Mouse (Mus musculus): ENCODE measurements around the gene Ttc41. TPM values are rescaled to one million over a fixed set of nuclear protein-coding genes. Genes with fewer than 3 reads are reported as not detected.
A peak's percentile ranks its signal among the peaks of the same experiment; 100 is the strongest.

Gene Ttc41
- total RNA-seq, 2 experiments from 2014 or later, result 2.2 to 2.5 TPM

- peak; percentile 77 for DNase-seq
Measured at GRCm38 (mm10) chr10:86825871-86826522, 120.4 kb downstream of the Ttc41 start.

Small RNA genes within 50 kb of the gene (microRNA-seq; reads per million reads assigned to microRNA genes)
- gene Gm25745, result 7.8 reads per million, percentile 10 among the genes with 10 or more reads in this experiment

Other genes with a start within 250 kb of the Ttc41 start
- 1 to 10 TPM; 2.9 to 3.8 TPM for gene Syn3, start 206.9 kb upstream of the Ttc41 start, total RNA-seq (2021)
- 100 to 1,000 TPM; 394 to 499 TPM for gene Hsp90b1, start 302 bp upstream of the Ttc41 start, total RNA-seq (2021)
- 1 to 10 TPM; 7.5 to 7.8 TPM for gene Gm49358, start 58.2 kb downstream of the Ttc41 start, total RNA-seq (2021)
- 10 to 100 TPM; 17.4 to 21.4 TPM for gene Nt5dc3, start 73.2 kb downstream of the Ttc41 start, total RNA-seq (2021)

All from adrenal gland, postnatal 10 days (tissue).